Mouse (Mus musculus): ENCODE measurements around the gene Gpr146. TPM values are rescaled to one million over a fixed set of nuclear protein-coding genes. Genes with fewer than 3 reads are reported as not detected.
A peak's percentile ranks its signal among the peaks of the same experiment; 100 is the strongest.
"Not testable (repeated sequence)": the region's sequence is repeated elsewhere in the genome, so short reads cannot be mapped to it uniquely, and the experiment has no call there.

The Gpr146 gene
- total RNA-seq (2014; fragmentation: Nextera tagmentation) = 7.5 and 7.9 TPM in 2 replicates
- total RNA-seq (2017) = 5.3 and 6.0 TPM in 2 replicates

- no peak for ATAC-seq (replicated peaks; ENCODE audit: low FRiP score, low TSS enrichment, poor library complexity, severe bottlenecking)
Observed at GRCm38 (mm10) chr5:139377468-139378270, at the start of gene Gpr146. Gene Gpr146, plus strand, starts transcription at chr5:139377697.

DNA sequence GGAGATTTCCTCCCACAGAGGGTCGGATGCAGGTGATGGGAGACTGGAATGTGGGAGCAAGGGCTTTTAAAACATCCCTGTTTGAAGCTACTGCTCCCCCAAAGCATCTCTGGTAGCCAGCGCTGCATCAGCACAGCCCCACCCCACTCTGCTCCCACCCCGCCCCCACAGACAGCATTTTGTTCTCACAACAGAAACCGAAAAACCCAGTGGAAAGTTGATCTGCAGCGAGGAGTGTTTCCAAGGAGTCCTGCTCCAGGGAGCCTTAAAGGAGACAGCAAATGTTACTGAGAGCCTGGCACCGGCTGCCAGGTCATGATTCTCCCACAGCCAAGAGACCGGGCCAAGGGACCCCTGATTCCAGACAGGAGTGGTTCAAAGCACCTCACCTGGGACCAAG, 46.7 kb upstream of the Gpr146 start:
- ATAC-seq (replicated peaks; ENCODE audit: low FRiP score, low TSS enrichment, poor library complexity, severe bottlenecking) = no peak

DNA sequence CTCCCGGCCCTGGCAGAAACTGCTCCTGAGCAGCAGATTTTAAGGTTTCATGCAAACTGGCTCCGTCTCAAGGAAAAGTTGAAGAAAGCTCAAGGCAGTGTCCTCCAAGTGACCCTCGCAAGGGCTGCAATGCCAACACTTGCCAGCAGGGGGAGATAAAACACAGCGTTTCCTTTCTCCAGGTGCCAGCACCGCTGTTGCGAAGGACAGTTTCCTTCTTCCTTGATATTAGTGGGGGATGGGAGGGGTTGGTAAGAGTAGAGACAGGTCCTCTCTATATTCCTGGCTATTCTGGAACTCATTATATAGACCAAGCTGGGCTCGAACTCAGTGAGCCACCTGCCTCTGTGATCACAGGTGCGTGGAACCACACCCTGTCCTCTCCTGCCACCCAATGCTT, 45.8 kb upstream of the Gpr146 start:
- peak; percentile 51; the same call in 1 of the 2 replicates for ATAC-seq (replicated peaks; ENCODE audit: low FRiP score, low TSS enrichment, poor library complexity, severe bottlenecking)

DNA sequence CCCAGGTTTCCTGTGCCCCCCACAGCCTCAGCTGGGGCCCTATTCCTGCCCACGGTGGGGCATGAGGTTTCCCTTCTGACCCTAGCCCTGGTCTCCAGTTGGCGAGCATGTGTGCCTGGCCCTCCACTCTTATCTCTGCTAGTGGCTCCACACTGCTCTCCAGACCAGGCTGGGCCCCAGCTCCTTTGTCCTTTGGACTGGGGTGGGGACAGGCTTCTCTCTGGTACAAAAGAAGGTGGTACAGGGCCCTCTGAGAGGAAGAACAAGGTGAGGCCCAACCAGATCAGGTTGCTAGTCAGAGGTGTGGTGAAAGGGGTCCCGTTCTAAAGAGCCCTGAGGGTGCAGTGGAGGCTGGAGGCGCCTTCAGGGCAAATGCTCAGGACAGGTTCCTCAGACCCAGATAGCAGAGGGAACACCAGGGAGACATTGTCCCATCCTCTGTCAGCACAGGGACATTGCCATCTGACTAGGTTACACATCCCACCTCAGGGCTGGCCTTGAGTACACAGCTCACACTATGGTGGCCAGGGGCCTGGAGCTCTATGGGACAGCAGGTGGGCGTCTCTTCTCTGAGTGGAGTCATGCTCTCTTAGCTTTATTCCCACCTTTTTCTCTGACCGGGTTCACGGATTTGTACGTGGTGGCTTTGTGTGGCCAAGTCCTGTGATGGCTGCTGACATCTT, 44.8 kb upstream of the Gpr146 start:
- 0 out of 2 replicates have a peak, but pooled peaks have one; percentile 6 for ATAC-seq (replicated peaks; ENCODE audit: low FRiP score, low TSS enrichment, poor library complexity, severe bottlenecking)

GRCm38 (mm10) chr5:139333301-139334013, 44.0 kb upstream of the Gpr146 start:
- ATAC-seq (replicated peaks; ENCODE audit: low FRiP score, low TSS enrichment, poor library complexity, severe bottlenecking) = no peak

GRCm38 (mm10) chr5:139334394-139334793, 43.1 kb upstream of the Gpr146 start:
- not testable (repeated sequence) for ATAC-seq (replicated peaks; ENCODE audit: low FRiP score, low TSS enrichment, poor library complexity, severe bottlenecking)

- no peak for ATAC-seq (replicated peaks; ENCODE audit: low FRiP score, low TSS enrichment, poor library complexity, severe bottlenecking)
Observed at GRCm38 (mm10) chr5:139335634-139336033, 41.9 kb upstream of the Gpr146 start.

- no peak for ATAC-seq (replicated peaks; ENCODE audit: low FRiP score, low TSS enrichment, poor library complexity, severe bottlenecking)
Observed at GRCm38 (mm10) chr5:139337826-139338370, 39.6 kb upstream of the Gpr146 start.

DNA sequence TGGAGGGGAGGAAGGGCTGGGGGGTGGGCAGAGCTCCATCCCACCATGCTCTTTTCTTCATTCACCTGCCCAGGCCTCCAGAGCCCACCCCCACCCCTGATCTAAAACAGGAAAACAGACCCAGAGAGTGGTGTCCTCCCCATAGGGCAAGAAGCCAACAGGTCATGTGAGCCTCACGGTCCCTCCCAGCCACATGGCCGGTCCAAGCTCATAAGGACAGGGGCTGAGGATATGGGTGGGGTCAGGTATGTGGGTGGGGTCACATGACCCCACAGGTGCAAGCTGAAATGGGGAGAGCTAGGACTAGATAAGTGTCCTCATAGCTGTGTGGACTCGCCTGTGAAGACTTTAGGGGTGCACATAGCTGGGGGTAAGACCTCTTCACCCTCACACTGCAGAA, 39.1 kb upstream of the Gpr146 start:
- ATAC-seq (replicated peaks; ENCODE audit: low FRiP score, low TSS enrichment, poor library complexity, severe bottlenecking) = no peak

GRCm38 (mm10) chr5:139338891-139339290, 38.6 kb upstream of the Gpr146 start:
- ATAC-seq (replicated peaks; ENCODE audit: low FRiP score, low TSS enrichment, poor library complexity, severe bottlenecking) = no peak

- ATAC-seq (replicated peaks; ENCODE audit: low FRiP score, low TSS enrichment, poor library complexity, severe bottlenecking) = peak; percentile 84
Observed at GRCm38 (mm10) chr5:139344021-139344686, 33.3 kb upstream of the Gpr146 start.

DNA sequence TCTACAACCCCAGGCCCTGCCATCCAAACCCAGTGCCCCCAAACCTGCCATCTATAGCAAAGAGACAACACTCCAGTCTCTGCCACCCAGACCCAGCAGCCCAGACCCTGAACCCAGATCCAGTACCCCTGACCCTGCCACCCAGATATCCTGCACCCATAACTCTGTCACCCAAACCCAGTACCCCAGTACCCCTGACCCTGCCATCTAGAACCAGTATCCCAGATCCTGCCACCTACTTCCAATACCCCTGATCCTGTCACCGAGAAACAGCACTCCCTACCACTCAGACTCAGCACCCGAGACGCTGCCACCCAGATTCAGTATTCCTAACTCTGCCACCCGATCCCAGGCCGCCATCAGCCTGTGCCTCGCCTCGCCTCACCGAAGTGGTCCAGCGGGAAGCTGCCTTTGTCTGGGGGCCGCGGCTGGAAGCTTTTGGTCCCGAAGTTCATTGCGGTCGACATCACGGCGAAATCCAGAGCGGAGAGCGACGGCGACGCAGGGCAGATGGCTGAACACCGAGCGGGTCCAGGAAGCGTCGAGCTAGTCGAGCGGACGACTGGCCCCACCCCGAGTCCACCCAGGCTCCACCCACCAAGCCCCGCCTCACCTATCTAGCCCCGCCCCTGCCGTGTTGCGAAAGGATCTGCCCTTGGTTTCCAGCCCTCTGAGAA, 32.7 kb upstream of the Gpr146 start:
- peak; percentile 88 for ATAC-seq (replicated peaks; ENCODE audit: low FRiP score, low TSS enrichment, poor library complexity, severe bottlenecking)

GRCm38 (mm10) chr5:139345364-139345714, 32.2 kb upstream of the Gpr146 start:
- peak; percentile 22; the same call in 1 of the 2 replicates for ATAC-seq (replicated peaks; ENCODE audit: low FRiP score, low TSS enrichment, poor library complexity, severe bottlenecking)

GRCm38 (mm10) chr5:139347225-139347624, 30.3 kb upstream of the Gpr146 start:
- no peak for ATAC-seq (replicated peaks; ENCODE audit: low FRiP score, low TSS enrichment, poor library complexity, severe bottlenecking)

DNA sequence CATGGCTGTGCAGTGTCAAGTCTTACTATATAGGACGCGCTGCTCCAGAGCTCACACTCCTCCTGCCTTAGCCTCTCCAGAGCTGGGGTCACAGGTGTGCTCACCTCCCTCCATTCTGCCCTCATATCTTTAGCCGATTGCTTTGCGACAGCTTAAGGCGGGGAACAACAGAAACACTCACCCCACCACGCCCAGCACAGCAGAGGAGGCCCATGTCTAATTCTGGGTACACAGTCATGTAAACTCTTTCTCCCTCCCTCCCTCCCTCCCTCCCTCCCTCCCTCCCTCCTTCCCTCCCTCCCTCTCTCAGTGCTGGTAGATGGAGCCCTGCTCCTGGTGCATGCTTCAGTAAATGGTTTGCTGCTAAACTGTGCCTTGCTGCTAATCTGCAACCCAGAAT, 27.8 kb upstream of the Gpr146 start:
- ATAC-seq (replicated peaks; ENCODE audit: low FRiP score, low TSS enrichment, poor library complexity, severe bottlenecking) = no peak

GRCm38 (mm10) chr5:139351134-139351533, 26.4 kb upstream of the Gpr146 start, which contains the start of gene Cox19:
Gene Cox19, minus strand, starts transcription at chr5:139351418.
- no peak for ATAC-seq (replicated peaks; ENCODE audit: low FRiP score, low TSS enrichment, poor library complexity, severe bottlenecking)

DNA sequence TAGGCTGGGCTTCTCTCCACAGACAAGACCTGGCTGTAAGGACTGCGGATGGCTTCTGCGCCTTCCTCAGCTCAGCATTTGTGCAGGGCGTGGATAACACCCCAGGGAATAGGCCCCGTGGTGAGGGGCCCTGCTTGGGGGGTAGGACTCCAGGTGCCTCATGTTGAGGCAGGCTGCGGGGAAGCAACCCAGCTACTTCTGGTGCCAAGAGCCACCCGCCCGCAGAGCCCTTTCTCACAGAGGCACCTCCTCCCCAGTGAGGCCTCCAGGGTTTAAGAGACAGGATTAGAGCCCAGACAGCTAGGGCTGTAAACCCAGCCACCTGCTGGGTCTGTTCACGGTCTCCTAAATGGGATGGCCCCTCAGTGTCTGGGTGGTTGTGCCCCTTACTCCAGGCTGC, 25.9 kb upstream of the Gpr146 start:
- no peak for ATAC-seq (replicated peaks; ENCODE audit: low FRiP score, low TSS enrichment, poor library complexity, severe bottlenecking)

DNA sequence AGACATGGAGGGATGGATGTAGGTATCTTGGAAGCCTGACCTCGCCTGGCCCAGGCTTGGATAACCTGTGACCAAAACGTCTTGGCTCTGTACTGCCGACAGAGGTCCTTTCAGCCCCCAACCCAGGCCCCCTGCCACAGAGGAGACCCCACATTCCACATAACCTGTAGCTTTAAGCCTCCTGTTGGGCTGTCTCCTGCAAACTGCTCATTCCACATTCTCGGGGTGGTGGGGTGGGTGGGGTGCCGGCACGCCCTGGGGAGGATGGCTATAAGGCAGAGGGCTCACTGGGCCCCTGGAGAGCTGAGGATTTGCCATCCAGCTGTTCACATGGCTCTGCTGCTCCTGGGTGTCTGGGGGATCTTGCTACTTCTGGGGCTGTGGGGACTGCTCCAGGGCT, 25.2 kb upstream of the Gpr146 start, which contains the start of gene Cyp2w1:
TSS of gene Cyp2w1 (plus strand) at position 301 of the 400 bp plus-strand sequence.
- ATAC-seq (replicated peaks; ENCODE audit: low FRiP score, low TSS enrichment, poor library complexity, severe bottlenecking) = no peak

DNA sequence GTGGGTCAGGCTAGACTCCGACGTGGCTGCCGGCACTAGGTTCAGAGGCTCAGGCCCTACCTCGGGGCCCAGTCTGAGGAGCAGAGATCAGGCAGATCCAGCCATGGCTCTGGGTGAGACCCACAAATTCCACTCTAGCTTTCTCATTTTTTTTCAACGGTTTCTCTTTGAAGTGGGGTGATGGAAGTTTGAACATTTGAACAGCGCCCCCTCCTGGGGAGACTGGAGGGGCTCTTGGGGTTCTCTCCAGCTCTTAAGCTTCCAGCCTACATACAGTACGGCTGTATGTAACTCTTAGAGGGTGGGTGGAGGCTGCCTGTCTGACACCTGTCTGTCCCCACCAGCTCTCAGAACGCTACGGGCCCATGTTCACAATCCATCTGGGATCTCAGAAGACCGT, 24.0 kb upstream of the Gpr146 start:
- peak; percentile 49; the same call in 1 of the 2 replicates for ATAC-seq (replicated peaks; ENCODE audit: low FRiP score, low TSS enrichment, poor library complexity, severe bottlenecking)
